In genomic region chrX:59589050-59589449, GRCm38 (mm10) we compare ENCODE assay signal across 12 mouse cellular contexts. TPM values are rescaled to one million over a fixed set of nuclear protein-coding genes. Genes with fewer than 3 reads are reported as not detected.
DNase-seq lines count a peak whose midpoint lies in the region; ATAC-seq lines count a peak whose summit lies in the region.
"Had no signal": no experiment of that assay in that cellular context is flagged by ENCODE, and none has a peak within 500 bp of the region (broad histone marks: within the 10 kb centered on the region; RNA-seq: fewer than 3 reads in every experiment).

No protein-coding gene starts in this region.

- peak; percentile 8 to 10 for DNase-seq in spleen, adult 18-20 months
- DNase-seq in spleen, postnatal 14 days (ENCODE audit: low spot score in 2 of 2): no peak
- DNase-seq in thymus, postnatal 4 days: peak; percentile 7
- DNase-seq in testis, postnatal 10 days (ENCODE audit: low spot score): no peak
- no peak for DNase-seq in urinary bladder, postnatal 25 days (ENCODE audit: low spot score)
- DNase-seq: cerebellum, adult 8-10 months; left cerebral cortex, postnatal 4 days; right cerebral cortex, postnatal 25 days had no signal

- ATAC-seq in common myeloid progenitor, adult 5-6 weeks (replicated peaks; ENCODE audit: low read depth, poor library complexity, severe bottlenecking): peak; percentile 95
- ATAC-seq in megakaryocyte progenitor cell, adult 5-6 weeks (replicated peaks; ENCODE audit: poor library complexity): peak; percentile 94
- ATAC-seq: liver, embryonic 12.5 days; Patski had no signal

RNA-seq across cellular contexts. Expression of gene Fgf13, which starts 21.2 kb away (rescaled TPM):
- 0.53 and 4.1 TPM in 2 replicates for total RNA-seq in common myeloid progenitor, adult 5-6 weeks (2017)
- 0.29 and 1.1 TPM in 2 replicates for total RNA-seq in megakaryocyte progenitor cell, adult 5-6 weeks (2015)
- total RNA-seq in megakaryocyte progenitor cell, adult 5-6 weeks (2017): 0.12 and 0.74 TPM in 2 replicates

Comparison
In these comparisons a context has a peak if more than half of its experiments do, and no peak if none do; other contexts are left out.
1. DNase-seq: peak in spleen, adult 18-20 months (2 of 2) and thymus, postnatal 4 days (single experiment); none in spleen, postnatal 14 days (0 of 2), testis, postnatal 10 days (single experiment) and urinary bladder, postnatal 25 days (single experiment).